Mouse (Mus musculus): Measurements from ENCODE around the gene Fam129a.

- TF ChIP-seq CTCF (IDR thresholded peaks at IDR 0.05; ENCODE audit: low read depth, low read length): no peak
- no peak for TF ChIP-seq POLR2A (IDR thresholded peaks at IDR 0.05; ENCODE audit: insufficient read depth, low read length)
Observed at GRCm38 (mm10) chr1:151637351-151637922, 66.5 kb downstream of the Fam129a start.

All from ES-Bruce4 (cell line).